Comparison of ENCODE assay signal across 21 mouse cellular contexts in genomic region chr10:87037062-87037461, GRCm38 (mm10). TPM values are rescaled to one million over a fixed set of nuclear protein-coding genes. Genes with fewer than 3 reads are reported as not detected.
A peak's percentile ranks its signal among the peaks of the same experiment; 100 is the strongest.
DNase-seq lines count a peak whose midpoint lies in the region; ATAC-seq lines count a peak whose summit lies in the region.
"Had no signal": no experiment of that assay in that cellular context is flagged by ENCODE, and none has a peak within 500 bp of the region (broad histone marks: within the 10 kb centered on the region; RNA-seq: fewer than 3 reads in every experiment).

No protein-coding gene starts in this region.

- ATAC-seq in heart, embryonic 13.5 days (ENCODE audit: extremely low read depth, insufficient number of reproducible peaks, low FRiP score, low TSS enrichment) = no peak
- ATAC-seq in hindbrain, embryonic 13.5 days (ENCODE audit: low FRiP score) = no peak
- peak; percentile 70; the same call in 1 of the 2 replicates for ATAC-seq in midbrain, embryonic 11.5 days (ENCODE audit: low FRiP score)
- ATAC-seq: intestine, embryonic 15.5 days had no signal

- 27% methylated on average over 5 of the region's 5 CpGs for WGBS in heart, embryonic 13.5 days
- WGBS in hindbrain, embryonic 13.5 days = 22% methylated on average over 5 of the region's 5 CpGs
- 41% methylated on average over 5 of the region's 5 CpGs for WGBS in midbrain, embryonic 11.5 days

- H3K27me3 ChIP-seq in heart, embryonic 13.5 days (replicated peaks) = peaks cover 10% of the 10 kb centered on the region; the same call in 1 of the 2 replicates
- no peaks in the 10 kb centered on the region for H3K27me3 ChIP-seq in hindbrain, embryonic 13.5 days
- H3K27me3 ChIP-seq in midbrain, embryonic 11.5 days (ENCODE audit: control insufficient read depth, insufficient read depth, low read length) = no peaks in the 10 kb centered on the region
- H3K27me3 ChIP-seq: intestine, embryonic 15.5 days; limb, embryonic 12.5 days; liver, embryonic 13.5 days; lung, embryonic 15.5 days had no signal

- 0 out of 2 replicates have a peak overlapping the region, but pooled peaks have one; percentile 37 for H3K9ac ChIP-seq in heart, embryonic 13.5 days
- 0 out of 2 replicates have a peak overlapping the region, but pooled peaks have one; percentile 4 for H3K9ac ChIP-seq in hindbrain, embryonic 13.5 days
- no peak overlapping the region; the same call in 1 of the 2 replicates for H3K9ac ChIP-seq in midbrain, embryonic 11.5 days (ENCODE audit: low read length)
- H3K9ac ChIP-seq: intestine, embryonic 15.5 days; limb, embryonic 12.5 days; liver, embryonic 13.5 days; lung, embryonic 15.5 days; neural tube, embryonic 13.5 days had no signal

- peak overlapping the region; percentile 47 for H3K4me2 ChIP-seq in heart, embryonic 13.5 days
- peak overlapping the region; percentile 48; the same call in 1 of the 2 replicates for H3K4me2 ChIP-seq in hindbrain, embryonic 13.5 days
- H3K4me2 ChIP-seq in midbrain, embryonic 11.5 days = no peak overlapping the region
- H3K4me2 ChIP-seq: intestine, embryonic 15.5 days; limb, embryonic 12.5 days; liver, embryonic 13.5 days; lung, embryonic 15.5 days had no signal

- no peak for DNase-seq in heart, postnatal 4 days
- peak; percentile 85 for DNase-seq in midbrain, embryonic 11.5 days (ENCODE audit: low spot score, missing footprints)
- peak; percentile 69 for DNase-seq in retina, postnatal 1 day
- DNase-seq in kidney, postnatal 36 days = no peak
- DNase-seq in testis, postnatal 10 days (ENCODE audit: low spot score) = no peak
- DNase-seq: cerebellum, postnatal 14 days; gastrocnemius, postnatal 36 days; heart, postnatal 14 days; liver, embryonic 13.5 days; right cerebral cortex, postnatal 25 days; thymus, postnatal 25 days had no signal

- peaks cover 24% of the 10 kb centered on the region for H3K4me1 ChIP-seq in heart, embryonic 13.5 days
- H3K4me1 ChIP-seq in hindbrain, embryonic 13.5 days (replicated peaks) = peaks cover 30% of the 10 kb centered on the region
- peaks cover 18% of the 10 kb centered on the region for H3K4me1 ChIP-seq in midbrain, embryonic 11.5 days (ENCODE audit: control insufficient read depth, insufficient read depth, low read length)
- H3K4me1 ChIP-seq: intestine, embryonic 15.5 days; lung, embryonic 15.5 days had no signal

- no peaks in the 10 kb centered on the region for H3K36me3 ChIP-seq in heart, embryonic 13.5 days
- H3K36me3 ChIP-seq in hindbrain, embryonic 13.5 days = no peaks in the 10 kb centered on the region
- no peaks in the 10 kb centered on the region for H3K36me3 ChIP-seq in midbrain, embryonic 11.5 days (ENCODE audit: control insufficient read depth, insufficient read depth, low read length)
- H3K36me3 ChIP-seq: intestine, embryonic 15.5 days; limb, embryonic 12.5 days; liver, embryonic 13.5 days; lung, embryonic 15.5 days; neural tube, embryonic 13.5 days had no signal

- no peak overlapping the region for H3K4me3 ChIP-seq in heart, embryonic 13.5 days
- H3K4me3 ChIP-seq in hindbrain, embryonic 13.5 days = no peak overlapping the region
- H3K4me3 ChIP-seq in midbrain, embryonic 11.5 days (ENCODE audit: low read depth, low read length) = no peak overlapping the region
- H3K4me3 ChIP-seq: erythroblast, embryonic 14.5 days; intestine, embryonic 15.5 days; left cerebral cortex, adult 2 months; limb, embryonic 12.5 days; liver, embryonic 13.5 days; lung, embryonic 15.5 days; neural tube, embryonic 13.5 days had no signal

- no peak overlapping the region for H3K27ac ChIP-seq in heart, embryonic 13.5 days (replicated peaks)
- H3K27ac ChIP-seq in hindbrain, embryonic 13.5 days = peak overlapping the region; percentile 56
- no peak overlapping the region for H3K27ac ChIP-seq in midbrain, embryonic 11.5 days (ENCODE audit: low read depth, low read length)
- H3K27ac ChIP-seq: intestine, embryonic 15.5 days; kidney, postnatal 0 days; left cerebral cortex, adult 2 months; limb, embryonic 12.5 days; liver, embryonic 13.5 days; lung, embryonic 15.5 days; neural tube, embryonic 13.5 days had no signal

- no peaks in the 10 kb centered on the region for H3K9me3 ChIP-seq in heart, embryonic 13.5 days
- H3K9me3 ChIP-seq in hindbrain, embryonic 13.5 days = no peaks in the 10 kb centered on the region
- no peaks in the 10 kb centered on the region for H3K9me3 ChIP-seq in midbrain, embryonic 11.5 days (ENCODE audit: control insufficient read depth, low read length)
- H3K9me3 ChIP-seq: intestine, embryonic 15.5 days; limb, embryonic 12.5 days; liver, embryonic 13.5 days; lung, embryonic 15.5 days; neural tube, embryonic 13.5 days had no signal

RNA-seq across cellular contexts. Expression of gene 1700113H08Rik, which starts 20.8 kb away (rescaled TPM):
- polyA plus RNA-seq in heart, embryonic 13.5 days (2015; fragmentation: Nextera tagmentation; extraction: Ambion mirVana) = 0.20 TPM in 1 of 2 replicates, not detected in the other
- not detected for total RNA-seq in heart, postnatal 4 days (2021)
- polyA plus RNA-seq in hindbrain, embryonic 13.5 days (2015; fragmentation: Nextera tagmentation; extraction: Ambion mirVana) = 0.36 and 0.40 TPM in 2 replicates
- polyA plus RNA-seq in midbrain, embryonic 11.5 days (2014; fragmentation: Nextera tagmentation; extraction: Ambion mirVana) = 0.29 TPM in 1 of 2 replicates, not detected in the other
- total RNA-seq: ES-E14; left cerebral cortex, adult 2 months had no signal
- polyA plus RNA-seq: erythroblast, embryonic 14.5 days; intestine, embryonic 15.5 days; kidney, postnatal 0 days; limb, embryonic 12.5 days; liver, embryonic 13.5 days; lung, embryonic 15.5 days had no signal

RNA-seq across cellular contexts. Expression of gene Stab2, which starts 29.2 kb away (rescaled TPM):
- 0.53 and 1.1 TPM in 2 replicates for polyA plus RNA-seq in heart, embryonic 13.5 days (2015; fragmentation: Nextera tagmentation; extraction: Ambion mirVana)
- total RNA-seq in heart, postnatal 4 days (2021) = under 1 TPM; 0.12 to 0.25 TPM
- 0.06 and 0.31 TPM in 2 replicates for polyA plus RNA-seq in hindbrain, embryonic 13.5 days (2015; fragmentation: Nextera tagmentation; extraction: Ambion mirVana)
- 0.25 and 0.26 TPM in 2 replicates for polyA plus RNA-seq in midbrain, embryonic 11.5 days (2014; fragmentation: Nextera tagmentation; extraction: Ambion mirVana)

Comparison
In these comparisons a context has a peak if more than half of its experiments do, and no peak if none do; other contexts are left out.
1. DNase-seq: peak in midbrain, embryonic 11.5 days (single experiment) and retina, postnatal 1 day (single experiment); none in heart, postnatal 4 days (single experiment), kidney, postnatal 36 days (0 of 2) and testis, postnatal 10 days (single experiment).